Comparison of ENCODE assay signal across 8 mouse cellular contexts in genomic region chr16:91465505-91466240, GRCm38 (mm10). TPM values are rescaled to one million over a fixed set of nuclear protein-coding genes. Genes with fewer than 3 reads are reported as not detected.
DNase-seq lines count a peak whose midpoint lies in the region; ATAC-seq and TF ChIP-seq lines count a peak whose summit lies in the region.

No protein-coding gene starts in this region.

- intact Hi-C loops in gastrocnemius, adult 2 months (cut with DNase I): loop anchor here (2.0 kb wide), 1 partner anchor 19 kb away; the partner anchor contains the start of gene Ifnar1

- H3K27me3 ChIP-seq in liver, embryonic 14.5 days (ENCODE audit: control insufficient read depth, insufficient read depth, low read length): no peaks in the 10 kb centered on the region

- peak overlapping the region; percentile 84 for H3K4me2 ChIP-seq in liver, embryonic 14.5 days (ENCODE audit: low read depth)

- H3K9ac ChIP-seq in liver, embryonic 14.5 days (replicated peaks): peak overlapping the region; percentile 95

- peaks cover 29 to 39% of the 10 kb centered on the region in 2 experiments for H3K4me1 ChIP-seq in liver, embryonic 14.5 days (replicated peaks; ENCODE audit: control insufficient read depth in 2 of 2, insufficient read depth in 2 of 2, low read length in 1 of 2)

- peak; percentile 24; the same call in 1 of the 2 replicates for ATAC-seq in liver, embryonic 14.5 days (ENCODE audit: insufficient read depth)

- no peak for TF ChIP-seq EP300 in liver, embryonic 14.5 days (IDR thresholded peaks at IDR 0.05; ENCODE audit: low read depth)

- no peak for TF ChIP-seq CTCF in gastrocnemius, adult 2 months (IDR thresholded peaks at IDR 0.05)
- TF ChIP-seq CTCF in liver, embryonic 14.5 days (IDR thresholded peaks at IDR 0.05; ENCODE audit: low read depth): no peak

- no peak for DNase-seq in gastrocnemius, adult 2 months
- no peak for DNase-seq in gastrocnemius, adult 18-20 months (ENCODE audit: low spot score)
- DNase-seq in thymus, postnatal 0 days (ENCODE audit: low spot score): peak; percentile 23
- no peak for DNase-seq in thymus, postnatal 10 days (ENCODE audit: low spot score in 2 of 2)
- DNase-seq in liver, embryonic 14.5 days (ENCODE audit: low read depth in 3 of 3, low spot score in 3 of 3): no peak
- no peak for DNase-seq in urinary bladder, postnatal 25 days (ENCODE audit: low spot score)
- no peak for DNase-seq in thymus, adult 18-20 months
- DNase-seq in layer of hippocampus, adult 9-11 months: no peak

- peak overlapping the region; percentile 85 for H3K4me3 ChIP-seq in gastrocnemius, adult 2 months
- peak overlapping the region; percentile 69 to 96 for H3K4me3 ChIP-seq in liver, embryonic 14.5 days (ENCODE audit: insufficient read depth in 1 of 2, low read depth in 2 of 2, low read length in 2 of 2)

- H3K27ac ChIP-seq in gastrocnemius, adult 2 months: peak overlapping the region; percentile 93
- H3K27ac ChIP-seq in liver, embryonic 14.5 days: peak overlapping the region; percentile 85

- H3K36me3 ChIP-seq in liver, embryonic 14.5 days (replicated peaks; ENCODE audit: control insufficient read depth, insufficient read depth, low read depth): peaks cover 30% of the 10 kb centered on the region

- H3K9me3 ChIP-seq in liver, embryonic 14.5 days (ENCODE audit: control insufficient read depth, low read length): no peaks in the 10 kb centered on the region

- 50% methylated on average over 13 of the region's 13 CpGs for WGBS in liver, embryonic 14.5 days (ENCODE audit: insufficient replicate concordance)

RNA-seq across cellular contexts. Expression of gene Ifnar1, which starts 19.4 kb away (rescaled TPM):
- total RNA-seq in gastrocnemius, adult 2 months (2021): 10 to 100 TPM; 12.6 to 15.1 TPM
- 10 to 100 TPM in 1 of 2 experiments, 1 to 10 TPM in 1; 9.8 to 12.2 TPM for total RNA-seq in gastrocnemius, adult 18-20 months (2021)
- 30.2 and 40.9 TPM in 2 replicates for polyA plus RNA-seq in thymus, postnatal 0 days (2015; fragmentation: Nextera tagmentation; extraction: Ambion mirVana)
- 9.3 and 11.6 TPM in 2 replicates for polyA plus RNA-seq in liver, embryonic 14.5 days (2012; rRNA removed)
- 15.4 and 16.2 TPM in 2 replicates for polyA plus RNA-seq in liver, embryonic 14.5 days (2014; fragmentation: Nextera tagmentation; extraction: Ambion mirVana)

RNA-seq across cellular contexts. Expression of gene Il10rb, which starts 59.7 kb away (rescaled TPM):
- 1 to 10 TPM; 6.2 to 7.9 TPM for total RNA-seq in gastrocnemius, adult 2 months (2021)
- 1 to 10 TPM; 4.2 to 6.6 TPM for total RNA-seq in gastrocnemius, adult 18-20 months (2021)
- polyA plus RNA-seq in thymus, postnatal 0 days (2015; fragmentation: Nextera tagmentation; extraction: Ambion mirVana): 42.7 and 44.1 TPM in 2 replicates
- 12.4 and 12.7 TPM in 2 replicates for polyA plus RNA-seq in liver, embryonic 14.5 days (2012; rRNA removed)
- polyA plus RNA-seq in liver, embryonic 14.5 days (2014; fragmentation: Nextera tagmentation; extraction: Ambion mirVana): 24.9 and 28.7 TPM in 2 replicates
